Mouse (Mus musculus) liver, adult 2 months (tissue): ENCODE data around the gene Polr3b.

Experiments used
- CTCF ChIP-seq: fragments of 200-500 bp; IDR thresholded peaks from 2 replicates; pipeline ENCODE4 v1.5.1; 2011; ENCODE audit warnings: low read depth, low read length, control low read depth
- POLR2A ChIP-seq: fragments of 200-500 bp; IDR thresholded peaks from 2 replicates; pipeline ENCODE4 v1.6.1; 2011; ENCODE audit warnings: low read length, control low read depth; ENCODE audit not compliant: insufficient read depth; ENCODE audit errors: extremely low read depth

GRCm38 (mm10) chr10:84645940-84646339 is 23.8 kb downstream of the Polr3b start:
- TF ChIP-seq CTCF (no peak), POLR2A (no peak)
